Mouse (Mus musculus): ENCODE results near the gene Diablo.

Diablo gene

DNA sequence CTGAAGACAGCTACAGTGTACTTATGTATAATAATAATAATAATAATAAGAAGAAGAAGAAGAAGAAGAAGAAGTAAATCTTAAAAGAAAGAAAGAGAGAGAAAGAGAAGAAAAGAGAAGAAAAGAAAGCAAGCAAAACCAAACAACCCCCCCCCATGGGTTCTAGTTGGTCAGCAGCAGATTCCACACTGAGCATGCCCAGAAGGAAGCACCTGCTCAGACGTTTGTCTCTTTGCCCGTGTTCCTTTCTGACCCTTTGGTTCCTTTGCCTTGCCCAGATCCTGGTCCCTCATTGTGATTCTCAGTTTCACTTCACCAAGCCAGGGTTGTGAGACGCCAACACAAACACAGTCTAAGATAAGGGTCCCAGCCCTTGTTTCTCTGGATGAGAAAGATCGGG, 22.0 kb downstream of the Diablo start:
- DNase-seq (ENCODE audit: low spot score), result no peak

DNA sequence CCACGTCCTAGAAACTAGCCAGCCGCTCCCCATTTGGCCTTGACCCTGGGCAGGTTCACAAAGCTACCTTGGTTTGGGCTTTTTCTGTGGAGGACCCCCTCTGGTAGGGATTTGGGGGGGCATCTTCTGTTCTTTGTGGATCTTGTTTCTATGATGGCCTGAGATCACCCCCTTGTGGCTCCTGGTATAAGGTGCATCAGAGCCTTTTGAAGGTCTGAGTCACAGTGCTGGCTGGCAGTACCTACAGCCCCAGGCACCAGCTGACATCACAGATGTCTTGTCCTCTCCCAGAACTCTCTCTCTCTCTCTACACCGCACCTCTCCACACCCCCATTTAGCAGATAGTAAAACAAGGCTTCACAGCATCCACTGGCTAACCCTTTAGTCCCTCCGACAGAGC, 24.3 kb downstream of the Diablo start:
- DNase-seq (ENCODE audit: low spot score), result no peak

GRCm38 (mm10) chr5:123489935-123490334, 34.0 kb downstream of the Diablo start:
- DNase-seq (ENCODE audit: low spot score), result no peak

DNA sequence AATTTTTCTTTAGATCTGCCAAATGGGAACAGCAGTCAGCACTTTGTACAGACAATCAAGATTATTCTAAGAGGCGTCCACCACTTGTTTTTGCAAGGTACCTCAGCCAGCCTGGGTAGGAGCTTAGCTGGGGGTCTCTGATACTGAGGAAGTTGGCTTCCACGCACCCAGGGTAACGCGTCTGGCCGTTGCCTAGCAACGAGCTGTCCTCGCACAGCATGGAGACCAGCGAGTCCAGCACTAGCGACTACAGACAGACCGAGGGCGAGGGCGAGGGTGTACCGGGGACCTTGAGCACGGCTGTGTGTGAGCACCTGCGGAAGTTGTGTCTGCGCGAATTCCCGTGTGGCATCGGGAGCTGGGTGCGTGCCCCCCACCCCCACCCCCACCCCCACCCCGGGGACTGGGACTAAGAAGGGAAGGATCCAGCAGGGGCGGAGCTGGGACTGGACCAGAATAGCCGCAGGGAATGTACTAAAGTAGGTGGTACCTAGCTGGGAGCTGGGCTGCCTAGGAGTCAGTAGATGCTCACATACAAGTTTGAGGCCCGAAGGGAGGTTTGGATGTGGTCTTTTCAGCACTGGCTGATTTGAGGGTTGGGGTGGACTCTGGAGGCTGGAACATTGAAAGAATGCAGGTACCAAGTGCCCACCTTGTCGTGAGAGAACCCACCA, 34.7 kb downstream of the Diablo start, which contains the start of the genes Lrrc43 and Il31:
Gene Lrrc43 (plus strand): TSS at position 194 of the 674 bp plus-strand sequence.
Gene Il31 (minus strand): TSS at position 378 of the 674 bp plus-strand sequence.
- no peak for DNase-seq (ENCODE audit: low spot score)

DNA sequence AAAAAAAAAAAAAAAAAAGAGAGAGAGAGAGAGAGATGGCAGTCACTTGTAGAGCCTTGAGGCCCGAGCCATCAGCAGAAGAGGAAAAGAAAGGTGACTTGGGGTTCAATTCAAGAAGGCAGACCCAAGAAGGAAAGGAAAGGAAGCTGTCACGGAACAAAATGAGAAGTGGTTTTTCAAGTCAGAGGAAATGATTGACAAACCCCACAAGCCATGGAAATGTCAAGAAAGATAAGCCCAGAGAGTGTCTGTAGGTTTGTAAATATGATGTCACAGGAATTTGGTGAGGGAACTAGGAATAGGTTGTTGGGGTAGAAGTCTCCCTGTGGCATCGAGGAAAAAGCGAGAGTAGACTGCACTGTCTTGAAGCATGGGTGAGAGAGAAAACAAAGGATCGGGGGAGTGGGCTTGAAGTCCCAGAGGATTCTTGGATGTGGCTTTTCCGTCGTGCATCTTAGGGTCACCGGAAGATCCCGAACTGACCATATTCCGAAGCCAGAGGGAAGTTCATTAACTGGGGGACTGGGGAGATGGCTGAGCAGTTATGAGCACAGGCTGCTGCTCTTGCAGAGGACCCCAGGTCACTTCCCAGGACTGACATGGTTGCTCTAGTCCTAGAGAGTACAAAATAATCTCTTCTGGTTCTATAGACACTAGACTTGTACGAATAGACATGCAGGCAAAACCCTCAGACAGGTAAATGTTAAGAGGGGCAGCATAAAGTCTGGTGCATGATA, 36.1 kb downstream of the Diablo start:
- no peak for DNase-seq (ENCODE audit: low spot score)

- DNase-seq (ENCODE audit: low spot score), result no peak
Measured at GRCm38 (mm10) chr5:123473817-123474216, 50.2 kb downstream of the Diablo start.

GRCm38 (mm10) chr5:123470784-123471400, 53.1 kb downstream of the Diablo start:
- no peak for DNase-seq (ENCODE audit: low spot score)

DNA sequence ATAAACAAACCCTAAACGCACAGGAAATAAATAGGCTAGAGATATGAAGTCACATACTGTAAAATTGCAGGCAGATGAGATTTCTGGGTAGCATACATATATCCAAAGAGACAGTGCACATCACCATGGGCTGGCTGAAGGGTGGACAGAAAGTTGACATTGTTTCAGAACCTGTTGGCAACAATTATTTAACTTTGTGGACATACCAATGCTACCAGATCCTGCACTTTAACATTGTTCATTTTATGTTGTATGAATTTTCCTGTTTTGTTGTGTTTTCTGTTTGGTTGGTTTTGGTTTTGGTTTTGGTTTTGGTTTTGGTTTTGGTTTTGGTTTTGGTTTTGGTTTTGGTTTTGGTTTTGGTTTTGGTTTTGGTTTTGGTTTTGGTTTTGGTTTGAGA, 59.3 kb downstream of the Diablo start:
- DNase-seq (ENCODE audit: low spot score), result no peak

GRCm38 (mm10) chr5:123461420-123461819, 62.6 kb downstream of the Diablo start:
- no peak for DNase-seq (ENCODE audit: low spot score)
